Mouse (Mus musculus) CH12.LX (cell line): ENCODE results near the gene 2700097O09Rik. TPM values are rescaled to one million over a fixed set of nuclear protein-coding genes. Genes with fewer than 3 reads are reported as not detected.
"Not testable (repeated sequence)": the region's sequence is repeated elsewhere in the genome, so short reads cannot be mapped to it uniquely, and the experiment has no call there.

Experiments used
- DNase-seq: peaks from one replicate; pipeline ENCODE4 v3.0.0-alpha.2; 2013; ENCODE audit errors: extremely low read depth
- H3K27ac ChIP-seq: 2 replicates; pipeline ENCODE4 v1.5.1; 2012; ENCODE audit warnings: low read depth, mild to moderate bottlenecking, control low read depth, moderate library complexity; ENCODE audit not compliant: insufficient read depth
- H3K27me3 ChIP-seq: replicated peaks from 2 replicates; pipeline ENCODE3; 2012; ENCODE audit warnings: inconsistent platforms
- H3K36me3 ChIP-seq, 2 experiments: replicated peaks in 1 of 2; 2 replicates each; pipeline versions ENCODE3 to v1.6.1; 2012; ENCODE audit warnings: inconsistent platforms in 1 of 2, low read length in 1 of 2, mild to moderate bottlenecking in 1 of 2, mixed read lengths in 1 of 2, moderate library complexity in 1 of 2; ENCODE audit not compliant: control insufficient read depth in 1 of 2, insufficient read depth in 1 of 2
- H3K4me1 ChIP-seq, 2 experiments: 2 replicates each; pipeline ENCODE4 v1.6.1; 2012; ENCODE audit warnings: inconsistent platforms in 1 of 2, moderate library complexity in 1 of 2; ENCODE audit not compliant: insufficient read depth in 2 of 2, control insufficient read depth in 1 of 2
- H3K4me2 ChIP-seq: 2 replicates; pipeline ENCODE4 v1.6.1; 2012; ENCODE audit warnings: low read depth, mild to moderate bottlenecking, control low read depth; ENCODE audit not compliant: poor library complexity, insufficient read depth, severe bottlenecking
- H3K4me3 ChIP-seq, 3 experiments: fragments of 150-350 bp in 1 of 3; sonication (generic) in 1 of 3; replicated peaks in 1 of 3; 2 replicates each; pipeline versions ENCODE3 to v1.5.1; 2011 to 2012; ENCODE audit warnings: low read depth in 2 of 3, low read length in 2 of 3, mild to moderate bottlenecking in 2 of 3, moderate library complexity in 2 of 3, control low read depth in 1 of 3, improper control_type of control experiment in 1 of 3, inconsistent platforms in 1 of 3, mixed read lengths in 1 of 3; ENCODE audit not compliant: poor library complexity in 1 of 3
- H3K79me2 ChIP-seq: replicated peaks from 2 replicates; pipeline ENCODE4 v1.6.1; 2012; ENCODE audit warnings: mild to moderate bottlenecking, moderate library complexity; ENCODE audit not compliant: control insufficient read depth, poor library complexity, insufficient read depth, severe bottlenecking; ENCODE audit errors: extremely low read depth
- H3K9ac ChIP-seq: 2 replicates; pipeline ENCODE4 v1.6.1; 2012; ENCODE audit warnings: low read depth, mild to moderate bottlenecking, control low read depth, moderate library complexity; ENCODE audit not compliant: insufficient read depth
- H3K9me3 ChIP-seq: replicated peaks from 2 replicates; pipeline ENCODE3; 2012; ENCODE audit warnings: low read length, inconsistent platforms, mixed read lengths
- CHD2 ChIP-seq: IDR thresholded peaks from 2 replicates; pipeline ENCODE4 v1.6.1; 2011; ENCODE audit warnings: low read length, improper control_type of control experiment
- ELF1 ChIP-seq: IDR thresholded peaks from 2 replicates; pipeline ENCODE4 v1.6.1; 2014; ENCODE audit warnings: low read depth, mild to moderate bottlenecking, inconsistent platforms, low read length, improper control_type of control experiment
- HCFC1 ChIP-seq: IDR thresholded peaks from 2 replicates; pipeline ENCODE4 v1.6.1; 2012; ENCODE audit warnings: low read depth, mild to moderate bottlenecking, inconsistent platforms, low read length, improper control_type of control experiment
- KAT2A ChIP-seq: IDR thresholded peaks from 2 replicates; pipeline ENCODE4 v1.6.1; 2012; ENCODE audit warnings: low read length, improper control_type of control experiment, inconsistent platforms; ENCODE audit not compliant: insufficient replicate concordance
- MAZ ChIP-seq: IDR thresholded peaks from 2 replicates; pipeline ENCODE4 v1.6.1; 2012; ENCODE audit warnings: low read depth, mild to moderate bottlenecking, inconsistent platforms, low read length, improper control_type of control experiment, moderate library complexity
- MXI1 ChIP-seq: IDR thresholded peaks from 2 replicates; pipeline ENCODE4 v1.6.1; 2011; ENCODE audit warnings: mild to moderate bottlenecking, low read depth, low read length, improper control_type of control experiment
- NELFE ChIP-seq: IDR thresholded peaks from 2 replicates; pipeline ENCODE4 v1.6.1; 2011; ENCODE audit warnings: low read depth, low read length, improper control_type of control experiment
- NRF1 ChIP-seq: IDR thresholded peaks from 2 replicates; pipeline ENCODE4 v1.6.1; 2014; ENCODE audit warnings: low read depth, mild to moderate bottlenecking, inconsistent platforms, low read length, improper control_type of control experiment, moderate library complexity
- POLR2A ChIP-seq: IDR thresholded peaks from 2 replicates; pipeline ENCODE4 v1.6.1; 2011; ENCODE audit warnings: low read depth, mild to moderate bottlenecking, improper control_type of control experiment, low read length
- SIN3A ChIP-seq: IDR thresholded peaks from 2 replicates; pipeline ENCODE4 v1.6.1; 2012; ENCODE audit warnings: low read length, improper control_type of control experiment, inconsistent platforms
- TBP ChIP-seq: conservative IDR thresholded peaks from 2 replicates; pipeline ENCODE4 v1.6.1; 2011; ENCODE audit warnings: low read depth, low read length, improper control_type of control experiment
- dilution Hi-C: fragments of 300-500 bp; cut with MboI; formaldehyde crosslinking; loops from 2 replicates; pipeline ENCODE4 v1.14.3; 2020; ENCODE audit warnings: low sequenced_read_pairs; ENCODE audit not compliant: extremely low pct_unique_long_range_greater_than_20kb, extremely low pct_ligation_motif_present
- in situ Hi-C: fragments of 300-500 bp; cut with MboI; formaldehyde crosslinking; loops from 3 replicates; pipeline ENCODE4 v1.14.3; 2019; ENCODE audit warnings: low sequenced_read_pairs, low pct_ligation_motif_present, low pct_unique_long_range_greater_than_20kb, mixed read lengths
- polyA plus RNA-seq: library from polyadenylated mRNA; unstranded; fragments of >175 nt; gene quantifications from 2 replicates; pipeline ENCODE4 v1.2.1, GENCODE M21; 2012; ENCODE audit warnings: low read depth; ENCODE audit not compliant: insufficient read length
- total RNA-seq, 2 experiments: library from RNA; depleted of rRNA; stranded (reverse); fragments of 300-350 nt in 1 of 2; fragments of >200 nt in 1 of 2; gene quantifications; 2 replicates each; pipeline ENCODE4 v1.2.3; 2012 to 2014

Gene 2700097O09Rik
- 14.8 and 16.8 TPM in 2 replicates for total RNA-seq (2012; rRNA removed)
- total RNA-seq (2014; rRNA removed) = 31.0 and 35.9 TPM in 2 replicates
- 13.7 and 15.0 TPM in 2 replicates for polyA plus RNA-seq

- dilution Hi-C loops, H3K9me3 ChIP-seq, in situ Hi-C loops, H3K27me3 ChIP-seq: not testable (repeated sequence)
- H3K9ac ChIP-seq = peak within 1 kb of the TSS; percentile 62
- peak; percentile 92 for DNase-seq
- H3K4me1 ChIP-seq = peaks cover 4 to 12% of the 10 kb centered on the region in 2 experiments; a peak in 2 of 4 replicates
- H3K4me3 ChIP-seq = peak within 1 kb of the TSS; percentile 47 to 82 (median 65)
- TF ChIP-seq MAZ (0 out of 2 replicates have a peak, but pooled peaks have one; percentile 22), TBP (0 out of 2 replicates have a peak, but pooled peaks have one; percentile 24), NELFE (peak; percentile 72), HCFC1 (peak; percentile 80), POLR2A (peak; percentile 79), MXI1 (peak; percentile 72), ELF1 (peak; percentile 55), NRF1 (peak; percentile 84), SIN3A (peak; percentile 86), KAT2A (peak; percentile 57; the same call in 1 of the 2 replicates), CHD2 (peak; percentile 83)
- H3K4me2 ChIP-seq = peak within 1 kb of the TSS; percentile 81
- H3K36me3 ChIP-seq = peaks cover 0 to 16% of the 10 kb centered on the region in 2 experiments
- peak within 1 kb of the TSS; percentile 34 for H3K27ac ChIP-seq
- peaks cover 12% of the 10 kb centered on the region; the same call in 1 of the 2 replicates for H3K79me2 ChIP-seq
These were observed at the start of gene 2700097O09Rik, which contains the start of gene Srp54a for GRCm38 (mm10) chr12:55079726-55080600. 2700097O09Rik (minus strand) TSS chr12:55080110. Srp54a (plus strand) TSS chr12:55080262.

GRCm38 (mm10) chr12:55124731-55125130, 44.8 kb upstream of the 2700097O09Rik start:
- H3K79me2 ChIP-seq, H3K4me1 ChIP-seq, H3K4me2 ChIP-seq, H3K27ac ChIP-seq, in situ Hi-C loops, H3K36me3 ChIP-seq, DNase-seq, H3K4me3 ChIP-seq, H3K9me3 ChIP-seq, H3K27me3 ChIP-seq, H3K9ac ChIP-seq, dilution Hi-C loops: not testable (repeated sequence)

- H3K79me2 ChIP-seq, dilution Hi-C loops, H3K9ac ChIP-seq, in situ Hi-C loops, H3K36me3 ChIP-seq, H3K4me1 ChIP-seq, H3K4me3 ChIP-seq, H3K9me3 ChIP-seq, H3K4me2 ChIP-seq, H3K27me3 ChIP-seq, H3K27ac ChIP-seq, DNase-seq: not testable (repeated sequence)
These were observed 44.3 kb upstream of the 2700097O09Rik start, which contains the start of gene Fam177a for GRCm38 (mm10) chr12:55124242-55124641. Fam177a (plus strand) TSS chr12:55124469.

DNA sequence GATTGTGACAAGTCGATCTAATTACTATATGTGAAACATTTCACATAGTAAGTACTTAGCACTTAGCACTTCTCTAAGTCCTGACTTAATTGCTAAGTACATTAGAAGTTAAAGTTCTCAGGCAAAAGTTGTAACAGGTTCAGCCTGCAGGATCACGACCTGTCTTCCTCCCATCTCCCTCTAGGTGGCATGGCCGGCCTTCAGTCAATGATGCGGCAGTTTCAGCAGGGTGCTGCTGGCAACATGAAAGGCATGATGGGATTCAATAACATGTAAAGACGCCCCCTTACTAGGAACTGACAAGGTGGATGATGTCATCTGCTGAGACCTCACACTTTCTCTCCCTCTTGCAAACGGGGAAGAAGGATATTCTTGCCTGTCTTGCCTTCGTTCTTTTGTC, 32.7 kb upstream of the 2700097O09Rik start:
- H3K36me3 ChIP-seq, H3K79me2 ChIP-seq, H3K4me1 ChIP-seq, H3K27ac ChIP-seq, DNase-seq, in situ Hi-C loops, H3K4me2 ChIP-seq, H3K9me3 ChIP-seq, H3K27me3 ChIP-seq, H3K4me3 ChIP-seq, H3K9ac ChIP-seq, dilution Hi-C loops: not testable (repeated sequence)

DNA sequence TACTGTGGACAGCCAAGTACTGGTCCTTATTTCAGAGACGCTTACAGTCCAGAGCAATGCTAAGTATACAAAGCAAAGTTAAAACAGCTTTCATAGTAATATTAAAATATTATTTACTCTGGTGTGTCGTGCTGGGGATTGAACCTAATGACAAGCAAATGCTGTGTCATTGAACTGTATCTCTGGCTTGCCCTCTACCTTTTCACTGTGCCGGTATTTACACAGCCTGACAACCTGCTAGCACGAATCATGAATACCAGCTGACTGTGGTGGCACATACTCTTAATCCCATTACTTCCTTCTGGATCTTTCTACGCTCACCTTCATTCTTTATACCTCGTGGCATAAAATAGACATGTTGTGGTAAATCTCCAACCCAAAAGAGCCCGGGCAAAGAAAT, 12.2 kb upstream of the 2700097O09Rik start:
- DNase-seq, H3K36me3 ChIP-seq, H3K9me3 ChIP-seq, H3K4me3 ChIP-seq, H3K9ac ChIP-seq, dilution Hi-C loops, in situ Hi-C loops, H3K27ac ChIP-seq, H3K4me2 ChIP-seq, H3K4me1 ChIP-seq, H3K79me2 ChIP-seq, H3K27me3 ChIP-seq: not testable (repeated sequence)
